Mouse (Mus musculus) layer of hippocampus, postnatal 36 days (tissue): ENCODE data around the gene Gpc6. TPM values are rescaled to one million over a fixed set of nuclear protein-coding genes. Genes with fewer than 3 reads are reported as not detected.

Experiments used
- DNase-seq, 2 experiments: peaks; one replicate each; pipeline ENCODE4 v3.0.0; 2022
- total RNA-seq, 2 experiments: library from RNA; stranded (reverse); gene quantifications; 2 replicates each; pipeline ENCODE4 v1.2.3; 2021

Gpc6 gene
- total RNA-seq, 2 experiments from 2014 or later, result 11.4 to 13.6 TPM

DNA sequence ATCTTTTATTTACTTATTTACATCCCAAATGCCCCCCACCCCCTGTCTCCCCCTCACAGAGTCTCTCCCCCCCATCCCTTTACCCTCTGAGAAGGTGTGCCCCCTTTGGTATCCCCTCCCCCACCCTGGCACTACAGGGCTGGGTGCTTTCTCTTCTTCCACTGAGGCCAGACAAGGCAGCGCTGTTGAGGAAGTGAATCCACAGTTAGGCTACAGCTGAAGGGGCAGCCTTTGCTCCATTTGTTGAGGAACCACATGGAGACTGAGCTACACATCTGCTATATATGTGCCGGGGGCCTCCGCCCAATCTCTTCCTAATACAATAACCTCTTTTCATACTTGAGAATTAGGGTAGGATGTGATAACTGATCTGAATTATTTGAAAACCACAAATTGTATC is 791.2 kb downstream of the Gpc6 start:
- DNase-seq, result no peak

DNA sequence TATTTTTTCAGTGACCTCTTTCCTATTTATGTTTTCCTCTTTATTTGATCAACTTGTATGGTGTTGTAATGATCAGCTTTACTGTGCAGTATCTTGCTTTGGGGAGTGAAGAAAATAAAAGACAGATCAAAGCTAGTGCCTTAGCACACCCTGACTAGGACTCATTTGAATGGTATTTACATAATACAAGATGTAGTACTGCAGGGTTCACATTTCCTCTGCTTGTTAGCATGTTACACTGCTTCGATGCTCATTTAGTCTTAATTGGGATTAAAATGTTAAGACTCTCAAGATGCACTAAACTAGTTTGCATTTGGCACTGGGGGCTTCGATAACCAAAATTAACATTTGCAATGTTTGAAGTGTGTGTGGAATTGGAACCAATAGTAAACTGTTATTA is 803.6 kb downstream of the Gpc6 start:
- no peak for DNase-seq

DNA sequence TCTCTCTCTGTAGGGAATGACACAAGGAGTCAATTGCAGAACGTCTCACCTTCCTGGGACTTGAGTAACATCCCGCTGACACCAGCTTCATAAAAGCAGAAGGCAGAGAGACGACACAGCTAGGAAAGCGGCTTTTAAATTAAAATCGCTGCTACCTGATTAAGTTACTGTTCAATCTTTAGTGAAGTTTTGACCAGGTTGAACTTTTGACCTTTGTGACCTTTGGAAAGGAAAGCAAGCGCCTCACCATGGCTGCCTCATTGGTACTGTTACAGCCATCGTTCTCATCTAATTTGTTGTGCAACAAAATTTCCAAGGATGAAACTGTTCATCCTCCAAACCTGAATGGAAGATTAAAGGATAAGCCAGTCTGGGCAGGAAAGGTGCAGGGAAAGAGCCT is 830.1 kb downstream of the Gpc6 start:
- DNase-seq, result no peak

DNA sequence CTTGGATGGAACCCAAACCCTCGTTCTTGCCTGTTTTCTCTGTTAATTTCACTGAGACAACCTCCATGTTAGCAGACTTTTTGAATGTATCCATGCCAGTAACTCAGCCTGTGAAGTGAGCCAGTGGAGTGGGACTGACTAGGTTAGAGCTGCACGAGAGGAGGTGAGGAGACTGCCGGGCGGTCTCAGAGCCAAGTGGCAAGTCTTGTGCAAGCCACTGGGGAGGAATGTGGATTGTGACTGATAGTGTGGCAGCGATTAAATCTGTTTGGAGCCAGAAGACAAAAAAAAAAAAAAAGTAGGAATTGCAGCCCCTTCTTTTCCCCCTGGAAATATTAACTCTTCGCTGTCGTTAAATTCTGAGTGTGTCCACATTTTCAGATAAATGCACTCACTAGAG is 831.4 kb downstream of the Gpc6 start:
- DNase-seq, result no peak

DNA sequence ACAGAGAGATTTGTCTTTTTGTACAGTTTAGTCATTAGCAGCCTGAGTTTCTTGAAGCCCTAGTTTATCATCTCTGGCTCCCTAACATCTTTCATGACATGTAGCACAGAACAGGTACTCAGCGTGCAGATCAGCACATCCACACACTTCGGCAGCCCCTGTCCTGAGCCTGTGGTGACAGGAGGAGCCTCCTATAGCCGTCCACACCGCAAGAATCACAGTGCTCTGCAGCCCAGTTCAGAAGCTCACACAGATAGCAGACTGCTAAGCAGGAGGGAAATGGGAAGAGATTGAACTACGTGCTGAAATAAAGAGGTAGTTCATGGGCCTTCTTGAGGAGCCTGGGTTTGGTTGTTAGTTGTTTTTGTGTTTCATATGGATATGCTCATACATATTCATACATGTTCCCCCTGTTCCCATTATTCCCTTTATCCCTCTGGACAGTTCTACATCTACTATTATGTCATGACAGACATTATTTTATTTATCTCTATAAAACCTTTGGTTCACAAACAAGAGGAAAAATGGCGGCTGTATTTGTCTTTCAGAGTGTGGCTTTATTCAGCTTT is 832.8 kb downstream of the Gpc6 start:
- DNase-seq, result no peak

DNA sequence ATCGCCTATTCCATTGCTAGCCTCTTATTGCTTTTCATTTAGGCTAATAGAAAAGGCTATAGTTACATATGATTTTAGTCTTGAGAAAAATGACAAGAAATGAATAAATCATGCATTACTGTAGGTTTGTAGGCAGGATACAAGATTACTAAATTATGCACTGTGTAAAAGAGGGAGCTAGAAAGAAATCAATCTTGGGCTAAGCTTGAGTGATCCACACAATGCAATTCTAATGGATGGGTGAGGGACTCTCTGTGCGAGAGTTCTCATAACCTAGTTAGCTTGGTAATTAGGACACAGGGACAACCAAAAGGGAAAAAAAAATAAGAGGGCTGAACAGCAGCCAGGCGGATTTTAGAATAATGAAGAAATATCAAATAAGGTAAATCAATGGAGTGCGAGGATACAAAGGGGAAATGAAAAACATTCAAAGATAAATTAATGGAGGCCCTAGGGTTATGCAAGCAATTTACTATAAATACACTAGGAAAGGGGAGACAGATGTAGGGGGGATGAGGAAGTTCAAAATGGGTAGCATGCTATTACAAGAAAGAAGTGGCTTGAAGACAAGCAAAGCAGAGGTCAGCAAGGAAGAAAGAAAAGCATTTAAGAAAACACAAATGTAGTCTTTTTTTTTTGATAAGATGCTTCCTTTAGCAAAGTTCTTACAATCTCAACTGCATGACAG is 835.9 kb downstream of the Gpc6 start:
- DNase-seq, result no peak

DNA sequence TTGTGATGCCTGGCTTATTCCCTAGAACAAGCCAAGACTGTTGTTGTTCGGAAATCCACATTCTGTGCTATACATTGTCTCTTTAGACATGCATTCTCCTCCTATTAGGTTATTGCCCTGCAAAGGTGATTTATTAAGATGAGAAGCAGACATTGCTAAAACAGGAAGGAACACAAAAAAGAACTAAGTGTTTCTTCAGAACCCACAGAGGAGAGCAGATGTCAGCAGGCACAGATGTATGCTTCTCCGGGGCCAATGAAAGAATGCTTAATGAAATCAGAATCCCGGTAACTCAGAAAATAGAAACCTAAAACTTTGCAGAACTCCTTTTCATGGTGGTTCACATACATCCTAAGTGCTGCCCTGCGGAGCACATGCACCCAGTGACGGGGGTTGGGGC is 837.8 kb downstream of the Gpc6 start:
- no peak for DNase-seq

DNA sequence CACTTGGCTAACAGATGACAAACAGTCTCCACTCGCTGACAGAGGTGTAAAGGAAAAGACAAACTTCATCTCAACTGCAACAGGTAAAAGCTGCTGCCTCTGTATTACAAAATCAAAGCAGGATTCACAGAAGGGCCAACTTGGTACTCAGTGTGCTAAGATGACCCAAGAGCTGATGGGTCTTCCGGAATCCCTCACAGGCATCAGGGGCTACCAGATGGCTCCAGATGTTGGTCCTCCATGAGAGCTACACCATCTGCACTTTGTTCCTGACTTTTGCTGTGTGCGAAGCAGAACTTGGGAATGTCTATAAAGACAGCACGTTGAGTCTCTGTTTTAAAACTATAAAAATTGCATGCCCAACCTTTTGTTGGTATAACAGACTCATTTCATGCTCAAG is 842.7 kb downstream of the Gpc6 start:
- DNase-seq, result no peak

DNA sequence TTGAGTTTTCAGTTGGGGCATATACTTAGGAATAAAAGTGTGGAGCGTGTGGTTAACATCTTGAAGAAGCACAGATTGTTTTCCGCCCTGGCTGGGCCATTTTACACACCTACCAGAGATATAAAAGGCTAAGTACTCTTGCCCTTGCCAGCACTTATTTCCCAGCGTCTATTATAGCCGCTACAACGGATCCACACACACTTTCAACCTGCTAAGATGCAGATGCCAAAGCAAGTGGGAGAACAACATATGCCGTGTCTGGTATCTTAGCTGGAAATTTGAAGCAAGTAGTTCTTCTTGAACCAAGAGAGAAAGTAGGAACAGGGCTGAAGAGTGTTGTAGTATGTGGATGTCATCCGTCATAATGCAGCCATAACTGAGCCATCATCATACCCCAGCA is 843.6 kb downstream of the Gpc6 start:
- no peak for DNase-seq

DNA sequence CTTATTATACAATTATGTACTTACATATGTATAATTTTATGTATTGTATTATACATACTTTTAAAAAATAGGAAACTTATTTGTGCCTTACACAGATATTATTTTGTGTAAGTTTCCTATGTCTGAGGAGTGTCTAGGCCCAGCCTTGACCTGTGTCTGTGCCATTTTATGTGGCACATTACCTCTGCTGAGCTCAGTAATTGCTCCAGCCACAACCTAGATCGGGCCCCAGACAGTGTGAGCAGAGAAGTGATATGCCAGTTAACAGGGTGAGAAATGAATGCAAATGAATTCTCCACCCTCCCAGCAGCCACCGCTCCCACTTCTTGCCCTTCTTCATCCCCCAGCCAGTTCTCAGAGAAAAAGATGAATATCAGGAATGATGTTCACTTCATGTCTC is 848.3 kb downstream of the Gpc6 start:
- DNase-seq, result no peak

DNA sequence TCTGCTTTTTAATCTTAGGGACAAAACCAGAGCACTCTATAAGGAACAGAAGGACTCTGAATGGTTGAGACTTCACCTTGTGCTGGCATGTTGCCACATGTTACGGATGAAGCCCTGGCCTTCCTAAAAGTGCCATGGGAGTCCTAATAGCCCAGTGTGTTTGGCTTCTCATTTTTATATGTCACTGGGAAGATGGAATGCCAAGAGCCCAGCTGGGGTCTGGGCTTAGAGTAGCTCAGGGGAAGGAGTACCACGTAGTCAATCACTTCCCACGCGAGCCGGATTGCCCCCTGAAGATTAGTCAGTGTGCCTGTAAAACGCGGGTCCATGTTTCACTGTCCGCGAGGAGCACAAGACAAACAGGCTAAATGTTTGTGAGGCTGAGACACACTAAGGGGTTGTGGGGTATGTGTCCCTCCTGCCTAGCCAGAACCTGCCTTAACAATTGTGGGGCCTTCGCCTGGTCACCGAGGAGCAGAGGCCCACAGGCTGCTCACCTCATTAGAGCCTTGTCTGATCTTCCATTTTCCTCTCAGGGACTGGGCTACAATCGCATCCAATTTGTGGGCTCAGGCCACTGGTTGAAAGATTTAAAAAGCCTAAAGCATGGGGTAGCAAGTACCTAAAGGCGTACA is 852.9 kb downstream of the Gpc6 start:
- DNase-seq, result no peak

DNA sequence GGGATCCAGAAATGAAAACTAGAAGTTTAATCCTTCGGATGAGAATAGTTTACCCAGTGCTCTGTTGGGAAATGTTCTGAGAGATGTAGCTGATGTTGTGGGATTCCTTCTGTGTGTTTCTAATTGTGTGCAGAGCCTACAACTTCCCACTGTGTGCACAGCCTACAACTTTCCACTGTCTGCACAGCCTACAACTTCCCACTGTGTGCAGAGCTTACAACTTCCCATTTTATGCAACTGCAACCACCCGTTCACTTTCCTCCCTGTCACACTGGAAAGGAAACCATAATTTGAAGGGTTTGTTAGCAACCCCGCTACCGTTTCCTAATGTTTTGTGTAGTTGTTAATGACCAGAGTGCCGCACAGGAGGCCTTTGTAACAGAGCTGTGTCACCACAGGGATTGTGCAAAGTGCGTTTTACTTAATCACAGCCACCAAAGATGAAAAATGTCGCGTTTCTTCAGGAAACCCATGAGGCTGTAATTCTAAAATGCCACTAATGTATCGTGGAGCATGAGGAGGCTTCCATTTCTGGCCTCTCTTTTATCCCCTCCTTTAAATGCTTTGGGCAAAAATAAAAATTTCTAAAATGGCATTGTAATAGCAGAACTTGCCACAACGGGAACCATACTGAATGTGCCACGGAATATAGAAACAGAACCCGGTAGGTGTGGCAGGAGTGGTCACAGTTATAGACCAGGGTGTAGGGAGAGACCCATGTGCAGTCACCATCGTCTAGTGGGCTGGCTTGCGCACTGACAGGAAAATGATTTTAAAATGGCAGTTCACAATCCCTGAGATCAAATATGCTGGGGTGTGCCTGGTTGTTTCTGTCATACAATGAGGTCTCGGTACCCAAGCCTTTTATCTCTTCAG is 853.7 kb downstream of the Gpc6 start:
- DNase-seq, result no peak

DNA sequence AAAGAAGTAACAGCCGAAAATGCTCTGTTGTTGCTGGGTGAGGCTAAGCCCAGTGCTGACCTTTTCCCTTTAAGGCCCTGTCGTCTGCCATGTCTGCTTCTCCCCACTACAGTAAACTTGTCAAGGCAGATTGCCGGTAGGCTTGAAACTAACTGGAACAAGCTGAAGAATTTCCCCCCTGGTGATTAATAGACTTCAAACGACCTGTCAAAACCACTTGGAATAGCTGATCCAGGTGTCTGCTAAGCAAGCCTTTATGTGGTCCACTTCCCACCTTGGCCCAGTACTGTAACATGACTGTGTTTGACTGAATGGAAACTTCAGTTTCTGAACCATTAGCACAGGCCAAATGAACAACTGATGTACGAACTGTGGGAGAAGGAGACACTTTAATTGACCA is 856.6 kb downstream of the Gpc6 start:
- no peak for DNase-seq

DNA sequence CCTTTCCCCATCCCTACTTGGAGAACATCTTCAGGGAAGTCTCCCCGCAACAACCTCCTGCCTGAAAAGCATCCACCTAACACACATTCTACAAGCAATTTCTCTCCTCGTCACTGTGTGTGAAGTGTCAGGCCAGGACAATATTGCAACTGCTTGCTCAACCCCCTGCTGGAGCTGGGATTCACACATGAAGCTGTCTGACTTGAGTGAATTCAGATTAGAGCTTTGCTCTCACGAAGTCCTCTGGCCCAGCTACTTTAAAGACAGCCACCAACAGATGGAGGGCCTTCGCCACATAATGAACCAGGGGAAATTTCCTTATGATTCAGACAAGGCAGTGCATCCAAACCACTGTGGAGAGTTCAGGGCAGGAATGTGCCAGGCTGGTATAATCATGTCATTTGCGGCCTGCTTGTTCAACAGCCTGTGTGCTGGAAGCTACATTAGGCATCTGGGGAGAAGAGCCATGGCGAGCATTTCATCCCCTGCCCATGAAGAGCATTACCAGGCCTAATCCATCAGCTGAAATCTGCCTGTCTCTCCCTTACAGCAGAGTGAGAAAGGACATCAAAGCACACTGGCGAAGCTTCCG is 858.7 kb downstream of the Gpc6 start:
- no peak for DNase-seq

DNA sequence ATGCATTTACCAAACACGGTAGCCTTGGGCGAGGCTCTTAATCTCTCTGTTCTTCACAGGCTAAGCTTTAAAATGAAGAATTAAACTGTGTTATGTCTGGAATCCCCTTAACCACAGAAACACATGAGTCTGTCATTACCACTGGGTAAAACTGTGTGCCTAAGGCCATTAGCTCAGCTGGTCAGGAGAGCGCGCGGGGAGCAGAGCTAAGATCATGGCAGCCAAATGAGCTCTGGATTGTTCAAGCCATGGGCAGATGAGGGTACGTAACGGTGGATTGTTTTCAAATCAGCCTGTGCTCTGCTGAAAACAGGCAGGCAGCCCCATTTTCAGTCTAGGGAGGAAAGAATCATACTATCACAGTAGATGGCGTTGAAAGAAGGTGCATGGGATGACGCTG is 859.8 kb downstream of the Gpc6 start:
- no peak for DNase-seq

DNA sequence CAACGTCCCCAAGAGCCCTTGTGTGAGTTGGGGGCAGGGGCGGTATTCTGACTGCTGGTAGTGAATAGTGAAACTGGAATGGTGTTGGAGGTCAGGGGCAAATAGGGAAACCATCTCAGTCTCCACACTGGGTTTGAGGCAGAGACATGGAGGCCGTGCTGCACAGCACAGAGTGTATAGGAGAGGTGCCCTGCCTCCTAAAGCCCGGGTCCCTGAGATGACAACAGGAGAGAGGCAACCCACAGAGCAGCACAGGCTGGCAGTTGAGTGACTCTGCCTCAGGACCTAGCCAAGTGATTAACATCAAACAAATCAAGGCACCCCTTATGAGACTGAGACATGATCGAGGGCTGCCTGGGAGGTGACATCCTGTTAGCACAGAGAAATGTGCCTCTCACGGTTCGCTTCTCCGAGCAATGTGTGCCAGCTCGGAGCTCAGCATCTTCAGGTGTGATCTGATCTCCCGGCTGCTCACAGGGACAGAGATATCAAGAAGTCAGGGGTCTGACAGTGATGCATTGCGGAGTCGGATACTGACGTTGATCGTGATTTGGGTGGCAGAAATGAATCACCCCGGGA is 860.5 kb downstream of the Gpc6 start:
- no peak for DNase-seq

DNA sequence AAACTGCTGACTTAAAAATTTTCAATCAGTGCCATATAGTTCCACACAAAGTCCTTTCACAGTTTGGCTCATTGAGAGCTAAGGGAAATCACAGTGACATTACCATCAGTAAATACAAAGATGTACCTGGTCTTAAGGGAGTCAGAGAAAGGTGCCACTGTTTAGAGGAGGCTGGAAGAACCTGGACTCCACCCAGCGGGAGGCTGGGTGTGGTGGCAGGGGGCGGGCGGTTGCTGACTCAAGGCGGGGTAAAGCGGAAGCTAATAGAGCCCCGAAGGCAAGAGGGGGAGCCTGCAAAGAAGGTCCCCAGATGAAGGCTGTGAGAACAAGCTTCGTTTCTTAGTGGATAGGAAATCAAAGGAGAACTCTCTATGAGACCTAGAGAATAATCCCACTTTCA is 861.5 kb downstream of the Gpc6 start:
- DNase-seq, result no peak

DNA sequence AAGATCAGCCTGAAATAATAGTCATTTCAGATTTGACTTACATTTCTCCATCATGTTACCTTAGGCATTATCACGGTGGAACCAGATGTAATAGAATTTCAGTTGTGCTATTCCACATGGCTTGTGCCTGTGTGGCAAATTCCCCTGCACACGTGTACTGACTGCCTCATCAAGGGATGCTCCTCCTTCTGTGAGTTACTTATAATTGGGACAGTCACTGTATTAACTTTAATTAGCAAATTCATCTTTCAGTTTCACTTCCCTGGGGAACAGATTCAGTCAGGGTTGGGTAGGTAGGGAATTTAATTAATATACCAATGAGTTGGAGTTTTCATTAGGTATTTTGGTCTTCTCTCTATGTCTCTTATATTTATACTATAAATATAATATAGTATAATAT is 869.8 kb downstream of the Gpc6 start:
- no peak for DNase-seq

DNA sequence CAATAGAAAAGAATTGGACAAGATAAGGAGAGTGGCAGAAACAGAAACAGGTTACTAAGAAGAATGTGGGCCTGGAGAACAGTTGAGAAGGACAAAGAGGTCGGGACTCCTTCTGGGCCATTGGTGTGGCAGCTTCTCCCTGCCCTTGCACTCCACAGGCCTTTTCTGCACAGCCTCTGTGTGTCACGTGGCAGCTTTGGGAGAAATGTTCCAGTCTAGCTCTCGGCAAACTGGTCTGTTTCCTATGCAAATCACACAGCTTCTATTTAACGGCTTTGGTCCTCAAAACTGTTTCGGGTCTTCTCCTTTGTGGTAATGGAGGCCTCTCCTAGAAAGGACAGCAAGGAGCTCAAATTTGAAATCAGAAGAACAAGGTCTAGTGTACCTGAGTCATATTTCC is 871.5 kb downstream of the Gpc6 start:
- DNase-seq, result no peak

DNA sequence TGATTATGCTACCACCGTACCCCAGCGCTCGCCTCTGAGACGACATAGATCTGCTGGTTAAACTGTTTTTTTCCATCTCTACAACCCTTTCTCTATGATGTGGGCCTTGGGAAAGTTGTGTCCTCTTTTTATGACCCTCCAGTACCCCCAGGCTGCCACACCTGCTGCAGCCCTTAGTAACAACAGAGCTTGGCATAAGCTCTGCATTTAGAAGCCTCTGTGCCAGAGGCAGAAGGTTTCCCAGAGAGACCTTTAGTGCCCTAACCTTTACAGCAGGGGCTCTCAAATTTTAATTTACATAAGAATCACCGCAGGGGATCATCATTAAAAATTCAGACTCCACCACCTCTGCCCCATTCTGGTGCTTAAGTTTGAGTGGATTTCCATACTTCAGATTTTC is 875.3 kb downstream of the Gpc6 start:
- DNase-seq, result no peak

DNA sequence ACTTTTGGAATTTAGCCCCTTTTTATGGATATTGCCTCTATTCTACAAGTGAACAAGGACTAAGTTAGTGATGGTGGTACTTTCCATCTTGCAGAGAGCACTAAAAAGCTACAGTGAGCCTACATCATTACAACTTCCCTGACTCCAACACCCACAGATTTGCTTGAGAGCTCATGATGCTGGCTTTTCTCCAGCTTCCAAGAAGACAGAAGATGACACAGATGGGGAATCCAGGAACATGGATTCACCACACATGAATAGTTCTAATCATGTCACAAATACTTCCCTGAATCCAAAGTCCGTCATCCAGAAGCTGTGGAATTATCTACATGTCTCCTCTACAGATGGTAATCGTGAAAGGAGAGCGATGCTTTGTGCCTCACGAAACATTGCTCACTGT is 882.7 kb downstream of the Gpc6 start:
- DNase-seq, result no peak

DNA sequence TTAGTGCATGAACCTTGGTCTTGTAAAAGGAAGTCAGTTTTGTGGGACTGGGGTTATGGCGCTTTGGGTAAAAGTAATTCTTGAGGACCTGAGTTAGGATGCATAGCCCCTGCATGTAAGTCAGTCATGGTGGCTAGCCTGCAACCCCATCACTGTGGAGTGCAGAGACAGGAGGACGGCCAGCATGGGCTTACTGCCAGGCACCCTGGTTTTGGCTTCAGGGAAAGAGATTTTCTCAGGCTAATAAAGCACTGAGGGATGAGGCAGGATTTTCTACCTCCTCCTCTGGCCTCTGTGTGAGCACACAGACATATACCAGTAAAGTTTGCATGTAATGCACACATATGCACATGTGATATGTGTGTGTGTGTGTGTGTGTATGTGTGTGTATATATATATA is 883.2 kb downstream of the Gpc6 start:
- DNase-seq, result no peak
